Mouse (Mus musculus) E14TG2a.4 (cell line): ENCODE results near the gene Trim26.
"Not testable (repeated sequence)": the region's sequence is repeated elsewhere in the genome, so short reads cannot be mapped to it uniquely, and the experiment has no call there.

Source experiments
- CTCF ChIP-seq: conservative IDR thresholded peaks from 2 replicates; pipeline ENCODE4 v1.5.1; 2014; ENCODE audit warnings: low read length
- NANOG ChIP-seq: IDR thresholded peaks from 2 replicates; pipeline ENCODE4 v1.6.1; 2014; ENCODE audit warnings: borderline replicate concordance, low read length, mixed read lengths
- POU5F1 ChIP-seq: IDR thresholded peaks from 2 replicates; pipeline ENCODE4 v1.6.1; 2014; ENCODE audit warnings: low read length, borderline replicate concordance

DNA sequence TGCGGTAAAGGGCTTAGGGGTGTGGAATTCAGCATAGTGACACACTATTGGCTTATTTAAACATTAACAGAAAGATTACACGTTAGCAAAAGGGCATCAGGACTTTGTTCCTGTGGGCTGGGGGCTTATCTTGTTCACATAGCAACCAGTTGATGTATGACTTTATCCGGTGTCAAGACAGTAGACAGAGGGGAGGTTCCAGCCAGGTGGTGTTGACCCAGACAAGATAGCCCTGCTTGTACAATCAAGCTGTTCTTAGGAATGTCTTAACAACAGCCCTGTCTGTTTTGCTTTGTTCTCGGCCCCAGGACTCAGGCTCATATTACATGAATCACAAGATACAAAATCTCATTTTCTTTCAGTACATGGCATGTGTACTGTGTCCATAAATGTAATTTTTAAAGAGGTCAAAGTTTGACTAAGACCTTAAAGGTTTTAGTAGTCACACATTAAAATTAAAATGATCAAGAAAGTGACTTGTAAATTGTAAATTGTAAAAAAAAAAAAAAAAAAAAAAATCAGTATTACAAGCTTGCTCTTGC, 36.9 kb upstream of the Trim26 start:
- not testable (repeated sequence) for TF ChIP-seq CTCF, NANOG, POU5F1
